In genomic region chr9:56796656-56797131, GRCm38 (mm10) we compare ENCODE assay signal across 7 mouse cellular contexts. TPM values are rescaled to one million over a fixed set of nuclear protein-coding genes. Genes with fewer than 3 reads are reported as not detected.
DNase-seq lines count a peak whose midpoint lies in the region; ATAC-seq and TF ChIP-seq lines count a peak whose summit lies in the region.

No protein-coding gene starts in this region.

- H3K4me3 ChIP-seq in lung, embryonic 15.5 days: peak overlapping the region; percentile 43
- H3K4me3 ChIP-seq in liver, postnatal 0 days (ENCODE audit: low read depth, low read length): peak overlapping the region; percentile 22; the same call in 1 of the 2 replicates

- ATAC-seq in lung, embryonic 15.5 days (ENCODE audit: borderline replicate concordance, extremely low read depth, low FRiP score, low TSS enrichment): 0 out of 2 replicates have a peak, but pooled peaks have one; percentile 9
- ATAC-seq in liver, postnatal 0 days: no peak

- H3K9me3 ChIP-seq in lung, embryonic 15.5 days: no peaks in the 10 kb centered on the region
- no peaks in the 10 kb centered on the region for H3K9me3 ChIP-seq in liver, postnatal 0 days (ENCODE audit: low read length)

- no peak overlapping the region for H3K27ac ChIP-seq in lung, embryonic 15.5 days
- no peak overlapping the region for H3K27ac ChIP-seq in liver, postnatal 0 days (ENCODE audit: low read depth)

- no peak overlapping the region for H3K9ac ChIP-seq in lung, embryonic 15.5 days
- H3K9ac ChIP-seq in liver, postnatal 0 days (replicated peaks): no peak overlapping the region

- H3K4me2 ChIP-seq in lung, embryonic 15.5 days: peak overlapping the region; percentile 91
- H3K4me2 ChIP-seq in liver, postnatal 0 days (ENCODE audit: low read depth, low read length): peak overlapping the region; percentile 26; the same call in 1 of the 2 replicates

- no peaks in the 10 kb centered on the region for H3K36me3 ChIP-seq in lung, embryonic 15.5 days
- no peaks in the 10 kb centered on the region for H3K36me3 ChIP-seq in liver, postnatal 0 days (replicated peaks; ENCODE audit: insufficient read depth, low read length)

- TF ChIP-seq EP300 in liver, postnatal 0 days (IDR thresholded peaks at IDR 0.05; ENCODE audit: low read depth): no peak

- no peak for TF ChIP-seq CTCF in liver, postnatal 0 days (IDR thresholded peaks at IDR 0.05; ENCODE audit: low read depth)

- H3K27me3 ChIP-seq in lung, embryonic 15.5 days: peaks cover 70% of the 10 kb centered on the region
- peaks cover 52% of the 10 kb centered on the region for H3K27me3 ChIP-seq in liver, postnatal 0 days (ENCODE audit: insufficient read depth, low read length)

- no peak for DNase-seq in lung, postnatal 36 days
- peak; percentile 81 to 82 for DNase-seq in cerebellum, postnatal 25 days
- peak; percentile 11 for DNase-seq in forelimb bud, embryonic 11.5 days (ENCODE audit: low read depth, low spot score)
- DNase-seq in liver, postnatal 0 days: no peak
- DNase-seq in testis, postnatal 14 days (ENCODE audit: low spot score): peak; percentile 41
- no peak for DNase-seq in gastrocnemius, adult 8-10 months (ENCODE audit: low spot score in 2 of 2)

- H3K4me1 ChIP-seq in lung, embryonic 15.5 days: peaks cover 18% of the 10 kb centered on the region
- H3K4me1 ChIP-seq in liver, postnatal 0 days (ENCODE audit: insufficient read depth): no peaks in the 10 kb centered on the region

- 2% methylated on average over 41 of the region's 41 CpGs for WGBS in lung, embryonic 15.5 days
- WGBS in liver, postnatal 0 days (ENCODE audit: insufficient replicate concordance): under 1% methylated on average over 41 of the region's 41 CpGs

RNA-seq across cellular contexts. Expression of gene Lingo1, which starts 0.4 kb away (rescaled TPM):
- 4.1 and 4.3 TPM in 2 replicates for polyA plus RNA-seq in lung, embryonic 15.5 days (2015; fragmentation: Nextera tagmentation; extraction: Ambion mirVana)
- polyA plus RNA-seq in liver, postnatal 0 days (2015; fragmentation: Nextera tagmentation; extraction: Ambion mirVana): 0.17 and 0.29 TPM in 2 replicates
- under 1 TPM; 0.22 to 0.92 (median 0.67) TPM for total RNA-seq in gastrocnemius, adult 8-10 months (2022)

Comparison
In these comparisons a context has a peak if more than half of its experiments do, and no peak if none do; other contexts are left out.
1. DNase-seq: peak in cerebellum, postnatal 25 days (2 of 2), forelimb bud, embryonic 11.5 days (single experiment) and testis, postnatal 14 days (single experiment); none in lung, postnatal 36 days (single experiment), liver, postnatal 0 days (single experiment) and gastrocnemius, adult 8-10 months (0 of 2).